Mouse (Mus musculus): ENCODE measurements around the gene Zfp428.

Zfp428 gene

GRCm38 (mm10) chr7:24506838-24507725 lies at the start of gene Zfp428:
Gene Zfp428, plus strand, starts transcription at chr7:24507006.
- peak; percentile 84 for DNase-seq

DNA sequence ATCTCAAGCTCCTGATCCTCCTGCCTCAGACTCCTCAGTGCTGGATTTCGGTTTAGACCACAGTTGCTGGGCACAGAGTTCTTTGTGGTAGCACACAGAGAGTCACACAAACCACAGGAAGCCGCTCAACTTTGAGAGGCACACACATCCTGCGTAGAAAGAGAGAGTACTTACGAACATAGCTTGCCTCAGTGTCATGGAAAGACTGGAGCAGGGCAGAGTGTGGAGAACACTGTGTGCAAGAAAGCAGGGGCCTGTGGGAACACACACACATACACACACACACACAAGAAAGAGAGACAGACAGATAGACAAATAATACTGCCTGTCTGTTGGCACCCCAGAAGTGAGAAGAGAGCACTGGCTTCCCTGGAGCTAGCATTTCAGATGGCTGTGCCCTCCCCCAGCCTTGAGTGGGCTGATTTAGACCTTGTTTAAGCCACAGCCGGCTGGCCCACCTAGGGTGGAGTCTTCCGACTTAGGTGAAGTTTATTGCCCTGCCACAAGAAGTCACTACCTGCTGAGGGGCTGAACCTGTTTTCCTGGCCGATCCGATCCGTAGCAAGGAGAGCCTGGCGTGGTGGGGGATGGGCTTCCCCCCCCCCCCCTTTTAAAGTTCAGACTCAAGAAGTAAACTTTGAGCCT lies 49.0 kb upstream of the Zfp428 start:
- DNase-seq = no peak

GRCm38 (mm10) chr7:24459440-24459839 lies 47.4 kb upstream of the Zfp428 start:
- DNase-seq = no peak

DNA sequence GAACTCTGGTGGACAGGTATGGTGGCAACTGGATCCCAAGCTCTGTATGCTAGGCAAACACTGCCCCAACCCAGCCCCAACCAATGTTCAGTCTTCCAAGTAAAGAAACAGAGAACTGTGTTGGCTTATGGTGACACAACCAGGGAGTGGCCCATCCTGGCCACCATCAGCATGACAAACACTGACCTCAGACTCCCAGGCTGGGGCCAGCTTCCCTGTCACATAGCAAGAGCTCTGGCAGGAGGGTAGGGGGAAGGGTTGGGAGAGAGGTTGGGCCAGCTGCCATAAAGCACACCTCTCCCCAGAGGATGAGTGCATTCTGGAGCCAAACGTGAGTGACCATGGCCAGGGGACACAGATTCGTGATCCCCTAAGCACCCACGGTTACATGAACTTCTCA lies 47.0 kb upstream of the Zfp428 start:
- no peak for DNase-seq

- DNase-seq = no peak
Observed at GRCm38 (mm10) chr7:24461376-24462051, 45.3 kb upstream of the Zfp428 start.

- no peak for DNase-seq
Observed at GRCm38 (mm10) chr7:24462388-24463319, 44.2 kb upstream of the Zfp428 start, which contains the start of gene Plaur. Gene Plaur, plus strand, starts transcription at chr7:24462484.

DNA sequence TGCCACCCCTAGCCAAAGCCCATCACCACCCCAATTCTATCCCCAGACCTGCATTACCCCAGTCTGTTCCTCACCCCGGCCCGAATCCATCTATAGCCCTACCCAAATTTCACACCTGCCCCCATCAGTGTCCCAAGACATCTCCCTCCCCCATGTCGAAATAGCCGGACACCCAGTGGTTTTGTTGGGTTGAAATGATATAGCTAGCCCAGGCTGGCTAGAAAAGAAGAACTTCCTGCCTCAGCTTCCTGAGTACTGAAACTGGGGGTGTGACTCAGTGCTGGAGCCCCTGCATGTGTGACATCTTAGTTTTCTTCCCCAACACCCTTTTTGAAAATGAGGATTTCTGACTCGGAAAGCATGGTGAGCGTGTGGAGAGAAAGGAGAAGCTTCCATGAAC lies 40.0 kb upstream of the Zfp428 start:
- no peak for DNase-seq

DNA sequence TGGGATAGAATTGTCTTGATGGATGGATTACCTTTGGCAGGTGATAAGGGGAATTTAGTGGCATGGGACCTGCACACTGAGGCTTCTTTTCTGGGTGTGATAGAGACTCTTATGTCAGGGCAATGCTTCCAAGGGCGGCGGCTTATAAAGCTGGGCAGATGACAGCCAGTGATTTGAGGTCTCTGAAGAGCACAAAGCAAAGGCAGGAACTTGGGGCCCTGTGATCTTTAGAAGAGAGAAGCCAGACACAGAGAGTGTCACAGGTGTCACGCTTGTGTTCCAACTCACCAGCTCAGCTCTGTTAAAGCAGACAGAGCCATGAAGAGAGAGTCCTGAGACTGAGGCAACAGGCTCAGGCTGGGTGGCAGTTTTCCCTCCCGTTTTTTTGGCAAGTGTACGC lies 38.9 kb upstream of the Zfp428 start:
- DNase-seq = no peak

GRCm38 (mm10) chr7:24469126-24469525 lies 37.7 kb upstream of the Zfp428 start:
- no peak for DNase-seq

- DNase-seq = no peak
Observed at GRCm38 (mm10) chr7:24470356-24470755, 36.5 kb upstream of the Zfp428 start.

GRCm38 (mm10) chr7:24472442-24472841 lies 34.4 kb upstream of the Zfp428 start:
- no peak for DNase-seq

DNA sequence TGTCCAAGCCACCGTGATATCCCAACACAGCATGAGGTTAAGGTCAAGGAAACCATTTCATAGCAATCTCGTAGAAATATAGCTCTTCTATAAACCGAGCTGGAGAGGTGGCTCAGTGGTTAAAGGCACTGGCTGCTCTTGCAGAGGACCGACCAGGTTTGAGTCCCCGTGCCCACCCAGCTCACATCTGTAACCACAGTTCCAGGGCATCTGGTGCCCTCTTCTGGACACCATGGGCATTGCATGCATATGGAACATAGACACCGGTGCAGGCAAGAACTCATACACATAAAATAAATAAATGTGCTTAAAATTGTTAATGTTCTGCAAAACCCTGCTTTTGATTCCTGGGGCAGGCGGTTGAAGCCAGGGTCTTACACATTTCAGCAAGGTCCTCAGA lies 33.9 kb upstream of the Zfp428 start:
- no peak for DNase-seq

DNA sequence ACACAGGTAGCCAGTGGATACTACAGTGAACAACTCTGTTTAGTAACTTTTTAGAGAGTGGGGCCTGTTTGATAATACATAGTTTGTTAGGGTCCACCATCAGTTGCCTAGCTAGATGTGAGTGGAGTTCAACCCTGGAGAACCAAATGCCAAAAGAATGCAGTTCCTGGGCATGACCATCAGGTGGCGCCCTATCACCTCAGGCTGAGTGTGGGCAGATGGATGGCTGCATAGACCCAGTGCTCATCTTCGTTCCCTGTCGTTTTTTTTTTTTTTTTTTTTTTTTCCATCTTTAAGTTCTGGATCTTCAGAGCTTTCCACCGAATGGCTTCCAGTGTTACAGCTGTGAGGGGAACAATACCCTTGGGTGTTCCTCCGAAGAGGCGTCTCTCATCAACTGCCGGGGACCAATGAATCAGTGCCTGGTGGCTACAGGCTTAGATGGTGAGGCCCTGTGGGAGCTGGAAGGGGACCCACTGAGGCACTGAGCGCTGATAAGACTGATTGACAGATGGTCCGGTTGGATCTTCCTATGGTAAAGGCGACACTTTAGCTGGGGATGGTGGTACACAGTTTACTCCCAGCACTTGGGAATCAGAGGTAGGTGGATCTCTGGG lies 32.8 kb upstream of the Zfp428 start:
- peak; percentile 67 for DNase-seq

- DNase-seq = peak; percentile 48
Observed at GRCm38 (mm10) chr7:24474811-24475506, 31.8 kb upstream of the Zfp428 start.

DNA sequence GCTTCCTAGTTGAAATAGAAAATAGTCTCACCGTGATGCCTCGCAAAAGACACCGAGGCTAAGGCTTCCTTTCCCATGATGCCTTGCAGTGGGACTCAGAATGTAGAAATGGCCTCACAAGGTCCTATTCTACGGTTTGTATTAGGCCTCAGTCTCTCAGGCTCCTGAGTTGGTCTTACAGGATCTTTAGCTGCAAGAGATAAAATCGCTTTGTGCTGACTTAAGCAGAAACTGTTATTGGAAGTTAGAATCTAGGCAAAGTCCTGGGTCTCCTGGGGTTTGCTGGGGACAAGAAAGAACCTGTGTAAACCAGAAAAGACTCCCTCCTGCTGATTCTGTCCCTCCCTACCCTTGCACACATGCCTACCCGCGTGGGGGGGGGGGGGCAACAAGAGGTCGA lies 30.5 kb upstream of the Zfp428 start:
- no peak for DNase-seq

GRCm38 (mm10) chr7:24476856-24477255 lies 29.9 kb upstream of the Zfp428 start:
- no peak for DNase-seq

- DNase-seq = no peak
Observed at GRCm38 (mm10) chr7:24478911-24479310, 27.9 kb upstream of the Zfp428 start.

GRCm38 (mm10) chr7:24479685-24480084 lies 27.1 kb upstream of the Zfp428 start:
- DNase-seq = no peak

DNA sequence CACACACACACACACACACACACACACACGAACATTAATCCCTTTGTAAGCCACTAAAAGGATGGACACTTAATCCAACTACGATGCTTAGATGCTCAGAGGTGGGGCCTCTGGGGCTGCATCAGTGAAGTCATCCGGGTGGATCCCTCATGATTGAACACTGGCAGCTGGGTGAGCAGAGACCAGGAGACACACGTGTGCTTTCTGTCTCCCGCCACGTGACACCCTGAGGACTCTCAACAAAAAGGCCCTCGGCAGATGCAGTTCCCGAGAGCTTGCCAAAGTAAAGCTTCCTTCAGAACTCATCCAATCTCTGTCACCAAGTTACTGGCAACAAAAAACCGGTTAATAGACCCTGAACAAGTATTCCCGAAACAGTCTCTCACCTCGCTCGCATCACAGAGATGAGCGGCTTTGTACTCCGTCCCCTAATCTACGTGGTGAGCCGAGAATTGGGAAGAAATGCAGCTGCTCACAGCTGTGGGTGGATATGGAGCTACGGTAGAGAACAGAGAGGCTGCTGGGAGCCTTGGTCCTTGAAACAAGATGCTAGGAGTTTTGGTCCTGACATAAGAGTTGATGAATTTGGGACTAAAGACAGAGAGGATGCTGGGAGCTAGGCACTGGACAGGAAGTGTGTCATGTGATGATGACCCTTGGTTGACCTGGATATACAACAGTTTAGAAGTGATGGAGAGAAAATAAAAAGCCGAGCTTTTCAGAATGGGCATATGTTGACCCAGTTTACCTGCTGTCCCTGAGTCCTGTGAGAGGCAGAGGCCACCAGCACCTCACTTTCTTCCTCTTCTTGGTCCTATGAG lies 26.5 kb upstream of the Zfp428 start:
- DNase-seq = no peak

- DNase-seq = no peak
Observed at GRCm38 (mm10) chr7:24480986-24481473, 25.8 kb upstream of the Zfp428 start.

All from right cerebral cortex, postnatal 14 days (tissue).